Mouse (Mus musculus): ENCODE results near the gene Mknk2. TPM values are rescaled to one million over a fixed set of nuclear protein-coding genes. Genes with fewer than 3 reads are reported as not detected.

Gene Mknk2
- polyA plus RNA-seq, 1 experiment from 2014 or later: 79.5 TPM

DNA sequence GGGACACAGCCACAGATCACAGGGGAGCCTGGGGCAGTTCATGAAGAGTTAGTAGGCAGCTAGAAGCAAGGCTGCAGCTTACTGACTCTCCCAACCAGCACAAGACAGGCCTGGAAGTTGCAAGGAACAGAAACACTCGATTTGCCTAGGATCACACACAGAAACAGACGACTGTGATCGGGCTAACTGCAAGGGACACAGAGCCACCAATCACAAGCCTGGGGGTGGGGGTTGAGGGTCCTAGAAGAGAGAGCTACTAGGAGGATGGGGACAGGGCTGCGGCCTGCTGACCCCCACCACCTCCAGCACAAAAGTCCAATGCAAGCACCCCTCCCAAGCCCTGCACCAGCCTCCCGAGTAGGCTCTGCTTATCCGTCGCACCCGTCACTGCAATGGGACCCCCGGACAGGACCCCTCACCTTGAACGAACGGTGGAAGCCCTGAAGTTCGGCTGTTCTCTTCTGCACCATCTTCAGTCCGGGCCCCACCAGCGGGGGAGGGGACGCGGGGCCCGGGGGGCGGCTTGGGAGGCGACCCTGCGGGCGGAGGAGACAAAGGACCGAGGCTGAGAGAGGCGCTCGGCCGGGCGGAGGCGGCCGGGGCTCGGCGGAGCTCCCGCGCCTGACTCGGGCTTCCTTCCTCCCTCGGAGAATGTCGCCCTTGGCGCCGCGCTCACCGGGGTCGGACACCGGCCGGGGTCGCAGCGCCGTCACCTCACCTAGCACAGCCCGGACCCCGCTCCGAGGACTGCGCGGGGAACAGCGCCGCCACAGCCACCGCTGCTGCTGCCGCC lies 2.3 kb downstream of the Mknk2 start:
- H3K4me2 ChIP-seq (ENCODE audit: low read depth): peak overlapping the region; percentile 86
- peak overlapping the region; percentile 95 for H3K9ac ChIP-seq (ENCODE audit: low read length)
- H3K4me3 ChIP-seq (ENCODE audit: low read depth, low read length): peak overlapping the region; percentile 81
- WGBS: under 1% methylated on average over 46 of the region's 54 CpGs
- no peaks in the 10 kb centered on the region for H3K9me3 ChIP-seq (ENCODE audit: control insufficient read depth, low read length)
- DNase-seq (ENCODE audit: low spot score) (peak; percentile 41), ATAC-seq (ENCODE audit: insufficient read depth, low FRiP score, low TSS enrichment) (peak; percentile 46)
- no peaks in the 10 kb centered on the region for H3K27me3 ChIP-seq (ENCODE audit: control insufficient read depth, insufficient read depth, low read length)
- peak overlapping the region; percentile 54 for H3K27ac ChIP-seq (ENCODE audit: low read depth, low read length)
- H3K4me1 ChIP-seq (ENCODE audit: control insufficient read depth, insufficient read depth, low read length): peaks cover 29% of the 10 kb centered on the region
- H3K36me3 ChIP-seq (ENCODE audit: control insufficient read depth, insufficient read depth, low read length): peaks cover 6% of the 10 kb centered on the region

DNA sequence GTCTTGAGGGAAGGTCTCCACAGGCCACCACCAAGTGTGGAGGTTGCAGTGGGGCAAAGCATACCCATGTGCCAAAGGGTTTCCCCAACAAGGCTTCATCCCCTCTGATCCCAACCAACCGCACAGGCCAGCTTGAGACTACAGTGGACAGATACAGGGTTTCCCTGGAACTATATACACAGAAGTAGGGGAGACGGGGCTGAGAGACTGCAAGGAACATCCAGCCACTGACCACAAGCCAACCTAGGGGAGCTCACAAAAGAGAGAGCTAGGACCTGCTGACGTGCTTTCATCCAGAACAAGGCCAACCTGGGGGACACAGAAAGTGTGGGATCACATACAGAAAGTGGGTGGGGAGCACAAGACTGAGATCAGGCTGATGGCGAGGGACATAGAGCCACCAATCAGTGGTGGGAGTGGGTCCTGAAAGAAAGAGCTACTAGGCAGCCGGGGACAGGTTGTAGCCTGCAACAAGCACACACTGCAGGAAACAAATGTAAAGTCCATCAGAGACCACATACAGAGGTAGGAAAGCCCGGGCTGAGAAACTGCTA lies 3.0 kb downstream of the Mknk2 start:
- H3K36me3 ChIP-seq (ENCODE audit: control insufficient read depth, insufficient read depth, low read length): peaks cover 6% of the 10 kb centered on the region
- no peak for ATAC-seq (ENCODE audit: insufficient read depth, low FRiP score, low TSS enrichment)
- H3K4me2 ChIP-seq (ENCODE audit: low read depth): peak overlapping the region; percentile 86
- H3K27me3 ChIP-seq (ENCODE audit: control insufficient read depth, insufficient read depth, low read length): no peaks in the 10 kb centered on the region
- 30% methylated on average over 6 of the region's 6 CpGs for WGBS
- peak overlapping the region; percentile 17; the same call in 1 of the 2 replicates for H3K27ac ChIP-seq (ENCODE audit: low read depth, low read length)
- peaks cover 29% of the 10 kb centered on the region for H3K4me1 ChIP-seq (ENCODE audit: control insufficient read depth, insufficient read depth, low read length)
- H3K9me3 ChIP-seq (ENCODE audit: control insufficient read depth, low read length): no peaks in the 10 kb centered on the region
- no peak for DNase-seq (ENCODE audit: low spot score)
- peak overlapping the region; percentile 81 for H3K4me3 ChIP-seq (ENCODE audit: low read depth, low read length)
- H3K9ac ChIP-seq (ENCODE audit: low read length): peak overlapping the region; percentile 95

DNA sequence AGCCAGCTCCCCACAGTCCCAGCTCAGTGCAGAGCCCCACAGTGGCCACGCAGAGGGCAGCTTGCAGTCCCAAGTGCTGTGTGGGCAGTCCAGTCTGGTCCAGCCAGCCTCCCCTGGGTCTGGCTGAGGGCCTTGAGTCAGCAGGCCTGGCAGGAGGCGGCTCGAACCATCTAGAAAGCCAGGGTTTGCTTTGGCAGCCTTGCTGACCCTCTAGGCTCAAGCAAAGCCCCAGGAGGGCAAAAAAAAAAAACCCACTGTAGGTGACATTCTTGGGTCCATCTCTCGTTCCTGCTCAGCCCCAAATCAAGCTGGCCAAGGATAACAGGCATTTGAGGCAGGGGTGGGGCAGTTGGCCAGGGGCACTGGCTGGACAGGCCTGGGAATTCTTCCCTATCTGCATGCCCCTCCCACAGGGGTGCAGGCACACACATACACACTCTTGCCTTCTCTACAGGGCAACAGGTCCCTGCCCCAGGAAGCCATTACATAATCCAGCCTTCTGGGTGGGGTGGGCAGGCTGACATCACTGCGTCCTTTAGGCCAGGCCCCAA lies 3.7 kb downstream of the Mknk2 start:
- peaks cover 10% of the 10 kb centered on the region for H3K36me3 ChIP-seq (ENCODE audit: control insufficient read depth, insufficient read depth, low read length)
- WGBS: 68% methylated on average over 5 of the region's 5 CpGs
- H3K4me3 ChIP-seq (ENCODE audit: low read depth, low read length): peak overlapping the region; percentile 81
- H3K9ac ChIP-seq (ENCODE audit: low read length): peak overlapping the region; percentile 95; the same call in 1 of the 2 replicates
- peak overlapping the region; percentile 86 for H3K4me2 ChIP-seq (ENCODE audit: low read depth)
- H3K9me3 ChIP-seq (ENCODE audit: control insufficient read depth, low read length): no peaks in the 10 kb centered on the region
- H3K27me3 ChIP-seq (ENCODE audit: control insufficient read depth, insufficient read depth, low read length): no peaks in the 10 kb centered on the region
- peaks cover 29% of the 10 kb centered on the region for H3K4me1 ChIP-seq (ENCODE audit: control insufficient read depth, insufficient read depth, low read length)
- DNase-seq (ENCODE audit: low spot score) (no peak), ATAC-seq (ENCODE audit: insufficient read depth, low FRiP score, low TSS enrichment) (no peak)
- no peak overlapping the region for H3K27ac ChIP-seq (ENCODE audit: low read depth, low read length)

DNA sequence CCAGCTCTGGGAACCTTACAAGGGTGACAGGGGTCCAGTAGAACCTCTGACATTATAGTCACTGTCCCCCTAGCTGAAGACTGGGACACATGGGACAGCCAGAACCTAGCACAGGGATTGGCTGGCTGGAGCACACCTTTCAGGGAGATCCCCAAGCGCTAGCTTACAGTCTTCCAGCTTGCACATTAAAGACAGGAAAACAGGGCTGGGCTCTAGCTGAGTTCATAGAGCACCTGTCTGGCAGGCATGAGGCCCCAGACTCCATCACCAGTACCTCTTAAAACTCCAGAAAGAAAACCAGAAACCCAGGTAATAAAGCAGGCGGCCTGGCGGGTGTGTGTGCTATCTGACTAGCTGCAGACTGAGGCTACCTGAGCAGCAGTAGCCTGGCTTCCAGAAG lies 4.2 kb downstream of the Mknk2 start:
- Histone ChIP-seq H3K4me2 (ENCODE audit: low read depth) (peak overlapping the region; percentile 20; the same call in 1 of the 2 replicates), H3K4me3 (ENCODE audit: low read depth, low read length) (peak overlapping the region; percentile 81), H3K27me3 (ENCODE audit: control insufficient read depth, insufficient read depth, low read length) (no peaks in the 10 kb centered on the region), H3K4me1 (ENCODE audit: control insufficient read depth, insufficient read depth, low read length) (peaks cover 29% of the 10 kb centered on the region), H3K36me3 (ENCODE audit: control insufficient read depth, insufficient read depth, low read length) (peaks cover 16% of the 10 kb centered on the region), H3K9ac (ENCODE audit: low read length) (peak overlapping the region; percentile 32; the same call in 1 of the 2 replicates), H3K27ac (ENCODE audit: low read depth, low read length) (no peak overlapping the region), H3K9me3 (ENCODE audit: control insufficient read depth, low read length) (no peaks in the 10 kb centered on the region)
- WGBS: 92% methylated on average over 3 of the region's 3 CpGs
- no peak for ATAC-seq (ENCODE audit: insufficient read depth, low FRiP score, low TSS enrichment)
- DNase-seq (ENCODE audit: low spot score): no peak

DNA sequence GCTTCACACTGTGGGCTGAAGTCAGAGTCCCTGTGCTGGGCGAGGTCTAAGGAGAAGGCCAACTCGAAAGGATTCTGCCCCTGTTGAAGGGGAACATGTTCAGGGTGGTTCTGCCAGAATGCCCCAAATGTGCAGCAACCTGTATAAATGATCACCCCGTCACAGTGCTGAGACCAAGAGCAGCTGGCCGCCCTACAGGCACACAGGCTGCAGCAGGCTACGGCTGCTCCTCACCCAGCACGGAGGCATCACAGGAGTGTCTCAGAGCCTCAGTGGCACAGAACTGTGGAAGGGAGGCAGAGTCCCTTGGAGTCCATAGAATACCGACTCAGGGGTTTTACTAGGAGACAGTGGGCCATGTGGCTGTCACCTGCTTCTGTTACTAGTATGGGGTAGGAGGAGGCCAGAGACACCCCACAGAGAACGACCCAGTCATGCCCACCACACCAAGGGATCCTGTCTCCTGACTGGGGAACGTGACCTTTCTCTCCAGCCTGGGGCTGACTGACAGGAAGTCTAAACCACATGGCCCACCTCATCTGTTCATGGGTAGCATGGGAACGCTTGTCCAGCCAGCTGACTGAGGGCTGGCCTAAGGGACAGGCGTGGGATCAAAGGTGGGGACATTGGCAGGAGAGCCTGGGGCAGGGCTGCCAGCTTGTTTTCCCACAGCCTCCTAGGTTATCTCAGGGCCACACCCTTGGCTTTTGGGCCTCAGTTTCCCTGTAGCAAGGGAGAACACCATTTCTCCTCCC lies 5.8 kb downstream of the Mknk2 start:
- ATAC-seq (ENCODE audit: insufficient read depth, low FRiP score, low TSS enrichment) (no peak), DNase-seq (ENCODE audit: low spot score) (no peak)
- Histone ChIP-seq H3K4me3 (ENCODE audit: low read depth, low read length) (no peak overlapping the region), H3K27ac (ENCODE audit: low read depth, low read length) (no peak overlapping the region), H3K36me3 (ENCODE audit: control insufficient read depth, insufficient read depth, low read length) (peaks cover 28% of the 10 kb centered on the region), H3K4me1 (ENCODE audit: control insufficient read depth, insufficient read depth, low read length) (peaks cover 19% of the 10 kb centered on the region), H3K9me3 (ENCODE audit: control insufficient read depth, low read length) (no peaks in the 10 kb centered on the region), H3K4me2 (ENCODE audit: low read depth) (no peak overlapping the region), H3K27me3 (ENCODE audit: control insufficient read depth, insufficient read depth, low read length) (no peaks in the 10 kb centered on the region), H3K9ac (ENCODE audit: low read length) (no peak overlapping the region; the same call in 1 of the 2 replicates)
- WGBS: 84% methylated on average over 11 of the region's 11 CpGs

DNA sequence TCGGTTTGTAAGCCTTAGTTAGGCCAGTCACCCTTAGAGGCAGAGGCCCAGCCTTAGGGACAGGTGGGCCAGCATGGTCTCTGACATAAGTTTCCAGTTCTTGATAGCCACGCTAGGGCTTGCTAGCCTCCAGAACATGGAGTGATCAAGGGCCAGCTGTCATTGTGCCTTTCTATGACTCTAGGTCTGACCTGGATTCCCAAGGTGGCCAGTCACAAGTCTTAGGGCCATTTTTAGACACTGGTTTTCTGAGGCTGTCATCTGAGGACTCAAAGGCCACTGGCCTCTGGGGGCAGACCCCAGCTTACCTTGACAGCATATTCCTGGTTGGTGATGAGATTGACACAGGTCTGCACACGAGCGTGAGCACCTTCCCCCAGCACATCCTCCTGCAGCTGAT lies 6.7 kb downstream of the Mknk2 start:
- whole genome bisulfite sequencing: 95% methylated on average over 4 of the region's 4 CpGs
- ATAC-seq (ENCODE audit: insufficient read depth, low FRiP score, low TSS enrichment): no peak
- H3K4me2 ChIP-seq (ENCODE audit: low read depth): no peak overlapping the region
- peaks cover 17% of the 10 kb centered on the region for H3K4me1 ChIP-seq (ENCODE audit: control insufficient read depth, insufficient read depth, low read length)
- no peak overlapping the region for H3K4me3 ChIP-seq (ENCODE audit: low read depth, low read length)
- H3K36me3 ChIP-seq (ENCODE audit: control insufficient read depth, insufficient read depth, low read length): peaks cover 35% of the 10 kb centered on the region
- no peaks in the 10 kb centered on the region for H3K27me3 ChIP-seq (ENCODE audit: control insufficient read depth, insufficient read depth, low read length)
- no peak for DNase-seq (ENCODE audit: low spot score)
- H3K9me3 ChIP-seq (ENCODE audit: control insufficient read depth, low read length): no peaks in the 10 kb centered on the region
- no peak overlapping the region for H3K9ac ChIP-seq (ENCODE audit: low read length)
- H3K27ac ChIP-seq (ENCODE audit: low read depth, low read length): no peak overlapping the region

DNA sequence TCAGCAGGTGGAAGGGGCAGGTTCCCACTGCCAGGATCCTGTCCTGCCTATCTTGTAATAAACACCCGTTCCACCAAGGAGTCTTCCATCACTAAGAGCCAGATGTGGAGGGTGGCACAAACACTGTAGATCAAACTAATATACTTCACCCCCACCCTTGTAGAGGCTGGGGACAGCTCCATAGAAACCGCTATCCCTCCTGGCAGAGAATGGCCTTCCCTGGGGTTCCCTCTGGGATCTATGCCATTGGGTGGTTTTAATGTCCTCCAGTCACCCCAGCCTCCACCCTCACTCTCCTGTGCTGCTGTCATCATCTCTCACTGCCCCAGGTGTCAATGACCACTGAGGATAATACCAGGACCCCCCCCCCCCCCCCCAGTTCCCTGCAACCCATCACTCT lies 7.4 kb downstream of the Mknk2 start:
- peaks cover 17% of the 10 kb centered on the region for H3K4me1 ChIP-seq (ENCODE audit: control insufficient read depth, insufficient read depth, low read length)
- H3K36me3 ChIP-seq (ENCODE audit: control insufficient read depth, insufficient read depth, low read length): peaks cover 35% of the 10 kb centered on the region
- DNase-seq (ENCODE audit: low spot score) (no peak), ATAC-seq (ENCODE audit: insufficient read depth, low FRiP score, low TSS enrichment) (no peak)
- no peak overlapping the region for H3K9ac ChIP-seq (ENCODE audit: low read length)
- H3K4me2 ChIP-seq (ENCODE audit: low read depth): no peak overlapping the region
- WGBS: 94% methylated on average over 2 of the region's 2 CpGs
- no peaks in the 10 kb centered on the region for H3K27me3 ChIP-seq (ENCODE audit: control insufficient read depth, insufficient read depth, low read length)
- no peak overlapping the region for H3K4me3 ChIP-seq (ENCODE audit: low read depth, low read length)
- H3K27ac ChIP-seq (ENCODE audit: low read depth, low read length): no peak overlapping the region
- H3K9me3 ChIP-seq (ENCODE audit: control insufficient read depth, low read length): no peaks in the 10 kb centered on the region

DNA sequence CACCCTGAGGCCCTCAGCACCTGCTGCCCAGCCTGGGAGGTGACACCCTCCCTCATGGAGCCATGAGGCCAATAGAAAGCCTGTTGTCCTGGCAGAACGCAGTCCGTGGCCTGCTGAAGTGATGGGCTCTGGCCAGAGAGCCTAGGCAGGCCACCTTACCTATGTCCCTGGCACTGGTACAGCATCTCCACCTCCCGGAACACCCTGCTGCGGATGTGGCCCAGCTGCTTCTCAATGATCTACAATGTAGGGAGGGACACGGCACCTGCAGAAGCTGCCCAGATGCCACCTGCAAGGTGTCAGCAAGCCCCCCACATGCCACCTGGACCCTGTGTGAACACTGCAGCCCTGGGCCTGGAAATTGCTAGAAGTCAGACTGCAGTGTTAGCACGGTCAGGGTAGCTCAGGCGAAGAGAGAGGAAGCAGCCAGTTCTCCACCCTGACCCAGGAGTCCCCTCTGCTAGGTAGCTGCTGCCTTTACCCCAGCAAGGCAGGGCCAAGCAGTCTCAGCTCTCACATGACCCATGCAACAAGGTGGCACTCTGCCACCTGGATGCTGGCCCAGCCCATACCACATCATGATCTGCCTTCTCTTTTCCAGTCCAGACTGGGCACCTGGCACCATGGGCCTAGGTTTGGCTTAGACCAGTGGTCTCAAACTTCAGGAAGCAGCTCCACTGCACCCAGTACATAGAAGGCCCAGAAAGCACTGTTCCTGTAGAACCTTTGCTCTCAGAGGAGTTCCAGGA lies 8.0 kb downstream of the Mknk2 start:
- no peaks in the 10 kb centered on the region for H3K9me3 ChIP-seq (ENCODE audit: control insufficient read depth, low read length)
- H3K9ac ChIP-seq (ENCODE audit: low read length): no peak overlapping the region
- no peak overlapping the region for H3K27ac ChIP-seq (ENCODE audit: low read depth, low read length)
- H3K27me3 ChIP-seq (ENCODE audit: control insufficient read depth, insufficient read depth, low read length): no peaks in the 10 kb centered on the region
- ATAC-seq (ENCODE audit: insufficient read depth, low FRiP score, low TSS enrichment) (no peak), DNase-seq (ENCODE audit: low spot score) (no peak)
- H3K36me3 ChIP-seq (ENCODE audit: control insufficient read depth, insufficient read depth, low read length): peaks cover 35% of the 10 kb centered on the region
- WGBS: 93% methylated on average over 7 of the region's 7 CpGs
- no peak overlapping the region for H3K4me3 ChIP-seq (ENCODE audit: low read depth, low read length)
- H3K4me2 ChIP-seq (ENCODE audit: low read depth): no peak overlapping the region
- peaks cover 13% of the 10 kb centered on the region for H3K4me1 ChIP-seq (ENCODE audit: control insufficient read depth, insufficient read depth, low read length)
